Mouse (Mus musculus): ENCODE data around the gene Ift81.

The Ift81 gene

DNA sequence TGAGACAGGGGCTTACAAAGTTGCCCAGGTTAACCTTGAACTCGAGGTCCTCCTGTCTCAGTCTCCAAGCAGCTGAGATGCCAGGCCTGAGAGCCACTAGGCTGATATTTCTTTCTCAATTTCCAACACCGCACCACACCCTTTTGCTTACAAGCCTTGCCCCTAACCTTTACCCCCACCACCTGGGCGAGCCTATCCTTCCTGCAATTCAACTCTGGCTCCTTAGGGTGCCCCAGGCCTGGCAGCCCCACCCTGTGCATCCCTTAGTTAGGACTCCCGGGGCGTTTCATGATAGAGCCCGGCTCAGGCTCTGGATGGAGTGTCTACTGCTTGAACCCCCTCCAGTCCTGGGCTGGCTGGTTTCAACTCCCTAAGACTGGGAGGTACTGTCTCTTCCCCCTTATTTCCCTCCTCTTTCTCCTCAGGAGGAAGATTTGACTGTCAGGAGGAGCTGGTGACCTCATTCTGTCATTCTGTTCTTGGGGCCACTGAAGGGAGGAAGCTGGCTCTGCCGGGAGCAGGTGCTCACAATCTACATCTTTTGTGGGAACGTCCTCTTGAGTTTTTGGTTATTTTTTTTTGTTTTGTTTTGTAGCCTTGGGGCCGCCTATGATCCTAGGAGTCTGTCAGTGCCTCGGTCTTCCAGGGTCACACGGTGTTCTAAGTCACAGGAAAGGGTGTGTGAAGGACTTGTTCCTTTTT is 98.1 kb downstream of the Ift81 start:
- no peak for DNase-seq (ENCODE audit: inconsistent ontology term)

DNA sequence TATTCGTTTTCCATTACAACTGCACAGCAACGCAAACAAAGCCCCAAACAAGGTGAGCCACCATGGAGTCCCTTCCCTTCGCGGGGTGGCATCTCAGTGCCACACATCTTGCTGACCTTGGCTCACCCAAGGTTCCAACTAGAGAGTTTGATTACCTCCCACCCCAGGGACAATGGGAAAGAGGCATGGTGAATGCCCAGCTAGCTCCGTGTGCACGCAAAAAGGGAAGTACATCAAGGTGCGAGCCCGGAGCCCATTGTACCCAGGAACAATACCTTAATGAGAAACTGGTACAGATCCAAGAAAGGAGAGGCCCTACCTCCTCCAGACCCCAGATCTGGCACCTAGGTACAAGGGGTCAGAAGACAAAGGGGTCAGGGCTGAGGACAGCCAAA is 100.2 kb downstream of the Ift81 start:
- no peak for DNase-seq (ENCODE audit: inconsistent ontology term)

DNA sequence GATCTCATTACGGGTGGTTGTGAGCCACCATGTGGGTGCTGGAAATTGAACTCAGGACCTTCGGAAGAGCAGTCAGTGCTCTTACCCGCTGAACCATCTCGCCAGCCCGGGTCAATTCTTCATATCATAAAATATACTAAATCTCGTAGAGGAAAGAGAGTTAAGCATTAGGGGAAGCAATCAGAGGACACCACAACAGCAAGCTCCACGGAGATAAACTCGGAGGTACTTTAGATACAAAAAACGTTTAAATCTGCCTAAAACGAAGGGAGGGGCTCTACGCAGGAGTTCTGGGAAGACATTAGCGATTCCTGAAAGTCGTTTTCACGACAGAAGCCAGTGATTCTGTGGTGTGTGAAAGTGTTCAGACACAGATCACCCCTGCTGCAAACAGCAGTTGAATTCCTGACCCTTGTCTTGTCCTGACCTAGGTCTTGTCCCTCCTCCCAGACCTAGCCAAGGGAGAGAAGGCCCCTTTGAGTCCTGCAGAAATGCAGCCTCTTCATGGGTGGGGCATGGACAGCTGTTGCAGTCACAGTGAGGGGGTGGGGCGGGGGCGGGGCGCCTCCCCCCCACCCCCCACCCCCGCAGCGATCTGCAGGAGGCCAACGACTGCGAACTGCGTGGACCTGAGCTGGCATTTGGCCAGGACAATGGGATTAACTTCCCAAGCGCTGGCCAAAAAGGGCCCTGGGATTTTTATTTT is 100.7 kb downstream of the Ift81 start:
- no peak for DNase-seq (ENCODE audit: inconsistent ontology term)

DNA sequence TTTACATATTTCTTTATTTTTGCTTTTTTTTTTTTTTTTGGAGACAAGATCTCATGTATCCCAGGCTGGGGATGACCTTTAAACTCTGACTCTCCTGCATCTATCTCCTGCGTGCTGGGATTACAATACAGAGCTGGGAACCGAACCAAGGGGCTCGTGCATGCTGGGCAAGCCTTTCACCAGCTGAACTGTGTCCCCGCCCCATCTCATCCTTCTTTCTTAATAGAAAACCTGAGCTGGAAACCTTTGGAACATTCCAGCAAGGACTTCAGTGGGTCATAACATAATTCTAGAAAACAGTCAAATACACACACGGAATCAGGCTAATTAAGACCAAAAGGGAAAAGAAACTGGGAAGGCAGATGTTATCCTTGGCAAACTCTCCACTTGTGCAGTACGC is 102.3 kb downstream of the Ift81 start:
- no peak for DNase-seq (ENCODE audit: inconsistent ontology term)

DNA sequence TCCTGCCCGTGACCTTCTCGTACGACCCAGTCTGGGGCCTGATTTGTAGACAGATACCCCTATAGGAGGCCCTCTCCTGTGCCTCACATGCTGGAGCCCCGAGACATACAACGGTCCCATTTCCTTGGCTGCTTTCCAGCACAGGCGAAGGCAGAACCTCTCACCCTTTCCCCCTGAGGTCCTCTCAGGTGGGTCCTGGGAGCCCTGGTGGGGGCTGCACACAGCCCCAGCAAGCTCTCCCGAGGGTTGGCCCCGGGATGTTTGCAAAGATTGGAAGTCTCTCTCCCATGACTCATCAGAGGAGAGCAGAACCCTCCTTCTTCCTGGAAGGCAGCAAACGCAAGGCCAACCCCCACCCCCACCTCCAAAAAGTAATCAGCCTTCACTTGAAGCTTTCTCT is 102.9 kb downstream of the Ift81 start:
- no peak for DNase-seq (ENCODE audit: inconsistent ontology term)

DNA sequence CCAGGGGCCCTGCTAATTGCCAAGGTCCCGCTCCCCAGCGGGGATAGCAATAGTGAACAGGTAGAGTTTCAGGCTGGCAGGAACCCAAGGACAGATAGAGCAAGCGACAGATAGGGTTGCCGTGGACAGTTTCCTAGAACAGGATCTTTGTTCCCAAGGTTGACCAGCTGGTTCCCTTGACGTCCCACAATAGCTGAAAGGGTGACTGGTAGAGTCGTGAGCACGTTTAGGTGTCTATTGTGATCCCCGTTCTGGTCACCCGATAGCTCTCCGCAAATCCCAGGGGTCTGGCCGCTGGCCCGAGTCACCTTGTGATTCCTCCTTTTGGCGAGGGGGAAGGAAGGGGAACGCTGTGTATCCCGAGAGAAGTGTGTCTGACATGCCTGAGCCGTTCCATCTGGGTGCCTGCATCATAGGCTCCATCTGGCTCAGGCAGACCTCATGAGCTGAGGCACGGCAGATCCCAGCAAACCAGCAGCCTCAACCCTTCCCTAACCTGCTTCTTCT is 103.6 kb downstream of the Ift81 start:
- DNase-seq (ENCODE audit: inconsistent ontology term) = no peak

DNA sequence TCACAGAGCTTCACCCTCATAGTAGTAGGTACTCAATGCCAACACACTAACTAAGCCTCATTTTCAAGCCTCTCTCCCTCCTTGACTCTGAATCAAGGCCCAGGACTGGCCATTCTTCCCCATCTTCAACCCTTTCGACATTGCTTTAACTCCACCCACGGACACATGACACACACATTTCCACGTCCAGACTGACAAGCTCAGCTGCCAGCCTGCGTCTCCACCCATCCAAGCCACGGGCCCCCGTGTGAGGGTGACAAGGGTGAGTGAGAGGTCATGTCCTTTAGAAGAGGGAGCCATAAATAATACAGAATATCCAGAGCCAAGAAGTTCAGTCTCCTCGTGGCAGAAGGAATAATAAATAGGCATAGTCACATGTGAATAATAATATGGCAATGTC is 104.7 kb downstream of the Ift81 start:
- DNase-seq (ENCODE audit: inconsistent ontology term) = no peak

DNA sequence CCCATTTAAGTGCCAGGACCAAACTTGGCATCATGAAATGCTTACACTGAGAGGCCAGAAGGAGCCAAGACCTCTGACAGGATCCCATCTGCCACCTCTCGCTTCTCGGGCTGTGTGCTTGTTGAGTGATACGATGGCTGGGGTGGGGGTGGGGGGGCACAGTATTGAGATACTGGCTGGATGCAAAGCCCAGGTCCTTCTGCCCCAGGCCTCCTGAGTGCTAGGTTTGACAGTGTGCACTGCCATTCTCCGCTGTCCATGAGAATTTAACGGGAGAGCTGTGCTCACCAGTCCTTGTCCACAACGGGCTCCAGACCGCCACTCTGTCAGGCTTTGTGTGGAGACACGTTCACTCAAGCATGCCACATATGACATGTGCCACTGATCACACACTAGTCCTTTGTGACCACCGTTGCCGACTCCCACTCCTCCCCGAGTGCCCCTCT is 105.4 kb downstream of the Ift81 start:
- no peak for DNase-seq (ENCODE audit: inconsistent ontology term)

DNA sequence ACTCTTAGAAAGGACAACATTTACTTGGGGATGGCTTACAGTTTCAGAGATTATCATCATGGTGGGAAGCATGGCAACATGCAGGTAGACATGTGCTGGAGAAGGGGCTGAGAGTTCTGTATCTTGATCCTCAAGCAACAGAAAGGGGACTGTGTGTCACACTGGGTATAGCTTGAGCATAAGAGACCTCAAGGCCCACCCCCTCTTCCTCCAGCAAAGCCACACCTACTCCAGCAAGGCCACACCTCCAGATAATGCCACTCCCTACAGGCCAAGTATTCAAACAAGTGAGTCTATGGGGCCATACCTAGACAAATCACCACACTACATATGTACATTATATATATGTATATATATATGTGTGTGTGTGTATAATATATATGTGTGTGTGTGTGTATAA is 106.9 kb downstream of the Ift81 start:
- DNase-seq (ENCODE audit: inconsistent ontology term) = no peak

DNA sequence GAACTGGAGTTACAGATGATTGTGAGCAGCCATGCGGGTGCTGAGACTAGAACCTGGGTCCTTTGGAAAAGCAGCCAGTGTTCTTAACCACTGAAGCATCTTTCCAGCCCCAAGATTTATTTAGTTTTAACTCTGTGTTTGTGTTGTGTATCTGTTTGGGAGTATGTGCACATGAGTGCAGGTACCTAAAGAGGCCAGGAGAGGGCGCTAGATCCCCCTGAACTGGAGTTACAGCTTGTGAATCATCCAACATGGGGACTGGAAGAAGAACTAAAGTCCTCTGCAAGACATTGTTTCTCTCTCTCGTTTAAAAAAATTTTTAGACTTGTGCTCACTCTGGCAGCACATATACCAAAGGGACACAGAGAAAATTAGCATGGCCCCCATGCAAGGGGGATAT is 107.9 kb downstream of the Ift81 start:
- DNase-seq (ENCODE audit: inconsistent ontology term) = no peak

DNA sequence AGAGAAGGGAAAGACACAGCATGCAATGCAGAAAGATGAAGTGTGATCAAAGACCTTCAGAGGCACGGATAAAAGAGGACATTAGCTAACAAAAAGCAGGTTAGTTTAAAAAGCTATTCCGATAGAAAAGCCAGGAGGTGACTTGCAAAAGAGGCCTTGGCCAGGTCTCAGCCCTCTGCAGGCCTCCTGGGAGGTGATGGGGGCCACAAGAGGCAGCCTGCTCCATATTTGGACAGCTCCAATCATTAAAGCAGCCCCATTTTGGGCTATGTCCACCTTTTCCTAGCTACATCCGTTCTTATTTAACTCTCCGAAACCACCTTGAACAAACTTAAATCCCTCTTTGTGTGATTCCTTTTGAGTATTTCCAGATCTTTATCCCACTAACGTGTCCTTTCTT is 108.8 kb downstream of the Ift81 start:
- DNase-seq (ENCODE audit: inconsistent ontology term) = no peak

DNA sequence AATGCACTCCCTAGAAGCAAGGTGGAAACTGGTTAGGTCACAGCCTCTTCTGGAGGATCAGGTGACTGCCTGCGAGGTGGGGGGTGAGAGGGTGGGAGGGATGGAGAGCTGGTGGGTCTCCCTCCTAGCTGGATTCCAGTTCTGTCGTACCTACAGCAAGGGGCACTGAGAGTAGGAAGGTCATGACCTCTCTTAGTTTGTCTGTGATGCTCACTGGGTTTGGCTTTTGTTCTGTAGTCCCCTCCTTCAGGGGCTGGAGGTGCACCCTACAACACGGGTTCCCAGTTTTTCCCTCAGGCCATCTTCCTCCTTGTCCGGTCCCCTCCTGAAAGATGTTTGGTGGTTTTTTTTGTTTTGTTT is 110.6 kb downstream of the Ift81 start:
- DNase-seq (ENCODE audit: inconsistent ontology term) = no peak

DNA sequence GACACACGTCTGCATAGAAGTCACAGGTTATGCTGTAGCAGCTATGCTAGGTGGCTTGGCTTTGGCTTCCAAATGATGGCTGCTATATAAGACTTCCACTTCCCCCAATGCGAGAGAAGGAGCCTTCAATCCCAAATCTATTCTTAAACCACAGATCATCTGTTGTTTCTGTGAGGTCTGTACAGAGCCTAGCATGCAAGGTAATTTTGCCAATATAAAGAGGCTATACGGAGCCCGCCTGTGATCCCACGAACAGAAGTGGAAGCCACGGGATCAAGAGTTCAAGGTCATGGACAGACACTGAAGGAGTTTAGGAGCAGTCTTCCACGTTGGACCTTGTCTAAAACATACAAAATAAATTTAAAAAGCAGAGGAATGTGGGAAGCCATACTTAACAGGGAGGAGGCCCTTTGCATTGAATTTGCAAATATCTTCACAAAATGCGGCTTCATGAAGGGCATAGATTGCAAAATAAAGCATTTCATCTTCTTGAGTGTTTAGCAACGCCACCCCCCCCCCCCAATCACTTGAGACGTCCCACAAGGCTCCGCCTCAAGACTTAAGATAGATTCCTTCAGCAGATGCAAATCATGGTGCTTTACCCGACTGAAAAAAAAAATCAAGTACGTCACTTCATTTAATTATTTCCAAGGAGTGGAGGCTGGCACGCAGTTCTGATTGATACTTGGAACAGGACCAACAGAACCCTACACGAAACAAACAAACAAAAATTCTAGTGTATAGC is 111.1 kb downstream of the Ift81 start:
- no peak for DNase-seq (ENCODE audit: inconsistent ontology term)

DNA sequence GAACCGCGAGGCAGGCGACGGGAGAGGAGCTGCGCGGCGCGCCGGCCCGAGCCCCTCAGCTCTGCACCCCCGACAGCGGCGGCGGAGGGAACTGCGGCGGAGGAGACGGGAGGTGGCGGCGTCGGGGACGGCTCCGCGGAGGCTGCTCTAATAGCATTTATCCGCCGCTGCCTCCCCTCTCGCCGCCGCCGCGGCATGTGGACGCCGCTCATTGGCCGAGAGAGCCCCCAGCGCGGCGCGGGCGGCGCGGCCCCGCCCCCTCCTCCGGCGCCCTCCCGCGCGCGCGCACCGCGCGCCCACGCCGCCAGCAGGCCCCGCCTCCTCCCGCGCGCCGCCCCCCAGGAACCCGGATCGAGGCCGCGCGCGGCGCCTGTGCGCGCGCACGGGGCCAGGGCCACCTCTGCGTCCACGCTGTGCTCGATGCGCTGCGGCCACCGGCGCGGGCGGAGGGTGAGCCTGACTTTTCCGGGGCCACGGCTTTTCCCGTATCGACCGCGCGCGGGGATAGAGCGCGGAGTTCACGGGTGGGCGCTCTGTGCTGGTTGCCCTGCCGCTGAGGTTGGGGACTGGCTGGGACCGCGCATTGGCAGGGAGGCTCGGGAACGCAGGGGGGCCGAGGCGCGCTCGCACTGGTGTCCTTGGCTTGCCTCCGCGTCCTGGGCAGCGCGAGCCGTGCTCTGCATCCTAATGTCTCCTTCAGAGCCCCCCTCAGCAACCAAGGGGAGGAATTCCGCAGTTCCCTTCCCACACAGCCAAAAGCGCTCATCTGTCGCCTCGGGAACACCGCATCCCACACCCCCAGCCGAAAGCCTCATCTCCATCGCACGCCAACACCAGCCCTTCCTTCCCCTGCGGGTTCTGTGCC is 112.0 kb downstream of the Ift81 start, which contains the start of gene Atp2a2:
Atp2a2 (minus strand) TSS at position 149 of the 865 bp plus-strand sequence.
- peak; percentile 96 for DNase-seq (ENCODE audit: inconsistent ontology term)

DNA sequence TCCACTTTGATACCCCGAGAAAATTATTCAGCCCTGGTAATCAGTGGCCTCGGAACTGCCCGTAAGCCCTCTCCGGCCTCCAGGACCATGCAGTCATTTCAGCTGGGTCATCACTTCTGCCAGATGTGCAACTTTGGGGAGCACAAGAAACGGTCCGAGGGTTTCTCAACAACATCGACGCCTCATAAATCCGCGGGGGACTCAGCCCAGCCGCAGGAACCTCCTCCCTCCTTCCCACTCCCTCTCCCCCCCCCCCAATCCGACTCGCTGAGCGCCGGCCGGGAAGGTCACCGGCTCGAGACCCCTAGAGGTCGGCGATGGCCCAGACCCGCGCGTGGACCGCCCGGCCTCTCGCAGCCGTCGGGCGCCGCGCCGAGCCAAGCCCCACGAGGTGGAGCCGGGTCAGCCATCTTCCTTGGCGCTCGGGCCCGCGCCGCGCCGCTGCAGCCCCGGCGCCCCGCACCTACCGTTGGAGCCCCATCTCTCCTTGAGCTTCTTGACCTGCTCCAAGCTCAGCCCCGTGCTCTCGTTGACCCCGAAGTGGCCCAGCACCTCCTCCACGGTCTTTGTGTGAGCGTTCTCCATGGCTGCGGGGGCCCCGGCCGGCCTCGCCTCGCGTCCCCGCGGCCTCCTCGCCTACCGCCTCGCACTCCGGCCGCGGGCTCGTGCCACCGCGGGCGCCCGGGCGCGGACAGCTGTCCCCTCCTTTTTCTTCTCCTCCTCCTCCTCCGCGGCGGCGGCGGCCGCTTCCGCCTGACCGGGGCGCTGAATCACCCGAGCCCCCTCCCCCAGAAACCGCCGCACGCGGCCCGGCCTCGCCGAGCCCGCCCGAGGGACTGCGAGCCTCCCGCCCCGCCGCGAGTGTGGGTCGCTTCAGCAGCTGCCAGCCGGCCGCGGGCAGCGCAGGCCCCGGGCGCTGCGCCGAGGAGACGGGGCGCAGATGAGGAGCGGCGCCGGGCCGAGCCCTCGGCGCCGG is 112.9 kb downstream of the Ift81 start:
- DNase-seq (ENCODE audit: inconsistent ontology term) = peak; percentile 70

DNA sequence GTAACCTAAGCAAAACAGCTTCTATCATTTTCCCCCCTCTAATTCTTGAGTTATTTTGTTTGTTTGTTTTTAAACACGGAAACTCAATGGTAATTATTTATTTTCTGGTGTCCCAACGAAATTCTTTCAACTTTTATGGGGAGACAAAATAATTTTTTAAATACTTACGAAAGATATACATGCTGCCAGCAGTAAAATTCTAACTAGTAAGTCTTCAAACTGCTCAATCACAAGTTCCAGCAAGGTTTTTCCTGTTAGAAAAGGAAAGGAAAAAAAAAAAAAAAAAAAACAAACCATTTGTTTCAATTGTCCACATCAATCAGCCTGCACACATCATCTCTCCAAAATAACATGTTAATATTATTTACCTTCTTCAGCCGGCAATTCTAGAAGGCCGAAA is 113.8 kb downstream of the Ift81 start:
- no peak for DNase-seq (ENCODE audit: inconsistent ontology term)
